Mouse (Mus musculus) embryonic fibroblast, embryonic 13.5 days (primary cell): ENCODE results near the gene Gosr2. TPM values are rescaled to one million over a fixed set of nuclear protein-coding genes. Genes with fewer than 3 reads are reported as not detected.

Experiments used
- H3K27ac ChIP-seq: 2 replicates; pipeline ENCODE4 v1.5.1; 2012; ENCODE audit warnings: low read length, control low read depth, inconsistent platforms; ENCODE audit not compliant: insufficient read depth
- H3K4me1 ChIP-seq: 2 replicates; pipeline ENCODE4 v1.6.1; 2011; ENCODE audit warnings: low read length; ENCODE audit not compliant: control insufficient read depth, insufficient read depth
- H3K4me3 ChIP-seq: 2 replicates; pipeline ENCODE4 v1.5.1; 2011; ENCODE audit warnings: mild to moderate bottlenecking, control low read depth, low read length; ENCODE audit not compliant: insufficient read depth
- CTCF ChIP-seq: IDR thresholded peaks from 2 replicates; pipeline ENCODE4 v1.5.1; 2011; ENCODE audit warnings: mild to moderate bottlenecking, control low read depth, low read length, moderate library complexity, borderline replicate concordance; ENCODE audit not compliant: insufficient read depth
- POLR2A ChIP-seq: IDR thresholded peaks from 2 replicates; pipeline ENCODE4 v1.6.1; 2011; ENCODE audit warnings: low read depth, mild to moderate bottlenecking, control low read depth, low read length, moderate library complexity
- polyA plus RNA-seq: library from polyadenylated mRNA; stranded (reverse); fragments of >200 nt; gene quantifications from 2 replicates; pipeline ENCODE4 v1.2.4, GENCODE M21; 2011; ENCODE audit warnings: low read depth; ENCODE audit not compliant: missing spikeins, insufficient read length

The Gosr2 gene
- polyA plus RNA-seq, 1 experiment = 110 TPM

- Histone ChIP-seq H3K4me1 (no peaks in the 10 kb centered on the region), H3K27ac (no peak overlapping the region), H3K4me3 (no peak overlapping the region)
- TF ChIP-seq POLR2A (no peak), CTCF (no peak)
Measured at GRCm38 (mm10) chr11:103722040-103722481, 24.4 kb upstream of the Gosr2 start.

DNA sequence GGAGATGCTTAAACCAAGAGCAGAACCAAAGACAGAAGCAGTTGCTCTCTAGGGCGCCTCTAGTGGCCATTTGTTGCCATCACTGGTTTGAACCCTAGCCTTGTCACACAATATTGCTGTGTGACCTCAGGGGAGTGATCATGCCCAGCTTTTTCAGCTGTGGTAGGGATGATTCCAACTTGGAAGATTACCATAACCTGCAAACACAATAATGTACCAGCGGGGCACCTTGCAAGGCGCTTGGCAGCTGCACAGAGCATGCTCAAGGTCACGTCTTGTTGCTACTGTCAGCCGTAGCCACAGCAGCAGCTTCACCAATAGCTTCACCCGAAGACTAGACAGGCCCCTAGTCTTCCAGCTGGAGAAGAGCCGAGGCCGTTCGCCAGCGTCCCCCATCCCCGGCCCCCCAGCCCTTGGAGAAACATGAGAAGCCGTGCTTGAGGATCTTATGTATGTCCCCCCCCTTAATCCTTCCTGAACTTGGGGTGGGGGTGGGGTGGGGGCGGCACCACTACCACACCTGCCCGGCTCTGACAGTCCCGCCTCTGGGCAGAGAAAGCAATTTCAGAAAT, 23.9 kb upstream of the Gosr2 start:
- TF ChIP-seq POLR2A = no peak
- no peak for TF ChIP-seq CTCF
- no peak overlapping the region for H3K27ac ChIP-seq
- H3K4me3 ChIP-seq = no peak overlapping the region
- no peaks in the 10 kb centered on the region for H3K4me1 ChIP-seq

DNA sequence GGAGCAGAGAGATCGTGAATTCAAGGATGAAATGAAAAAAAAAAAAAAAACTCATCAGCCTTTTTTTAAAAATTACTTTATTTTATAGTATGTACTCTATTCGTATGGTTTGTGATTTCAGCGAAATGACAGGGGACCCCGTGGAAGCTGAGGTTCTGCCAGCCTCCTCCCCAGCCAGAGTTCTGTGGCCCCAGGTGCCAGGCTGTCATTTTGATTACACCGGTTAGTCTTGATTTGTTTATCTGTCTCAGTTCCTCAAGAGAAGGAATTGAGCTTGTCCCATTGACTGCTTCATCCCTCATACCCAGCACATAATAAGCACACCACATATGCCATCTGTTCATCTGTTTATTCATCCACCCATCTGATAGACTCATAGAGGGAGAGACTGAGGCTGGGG, 21.7 kb upstream of the Gosr2 start:
- Histone ChIP-seq H3K4me3 (no peak overlapping the region), H3K4me1 (no peaks in the 10 kb centered on the region), H3K27ac (no peak overlapping the region)
- no peak for TF ChIP-seq CTCF
- TF ChIP-seq POLR2A = no peak

- Histone ChIP-seq H3K4me3 (no peak overlapping the region), H3K4me1 (no peaks in the 10 kb centered on the region), H3K27ac (no peak overlapping the region)
- TF ChIP-seq CTCF (no peak), POLR2A (no peak)
Measured at GRCm38 (mm10) chr11:103716971-103717370, 19.3 kb upstream of the Gosr2 start.

DNA sequence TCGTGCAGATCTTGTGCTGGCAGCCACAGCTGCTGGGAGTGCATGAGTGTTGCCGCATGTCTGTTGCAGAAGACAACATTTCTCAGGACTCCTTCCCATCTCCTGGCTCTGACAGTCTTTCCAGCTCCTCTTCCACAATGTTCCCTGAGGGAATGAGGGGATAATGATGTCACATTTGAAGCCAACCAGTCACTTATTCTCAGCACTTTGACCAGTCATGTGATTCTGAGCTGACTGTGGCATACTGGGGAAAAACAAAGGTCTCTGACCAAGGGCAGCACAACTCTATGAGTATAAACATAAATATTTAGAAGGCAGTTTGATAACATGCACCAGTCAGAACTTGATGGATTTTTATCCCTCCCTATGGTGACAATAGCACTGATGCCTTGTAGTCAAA, 16.4 kb upstream of the Gosr2 start:
- no peaks in the 10 kb centered on the region for H3K4me1 ChIP-seq
- H3K4me3 ChIP-seq = no peak overlapping the region
- TF ChIP-seq CTCF = no peak
- TF ChIP-seq POLR2A = no peak
- no peak overlapping the region for H3K27ac ChIP-seq

- H3K4me1 ChIP-seq = no peaks in the 10 kb centered on the region
- no peak for TF ChIP-seq POLR2A
- H3K4me3 ChIP-seq = no peak overlapping the region
- H3K27ac ChIP-seq = no peak overlapping the region
Measured at GRCm38 (mm10) chr11:103711851-103712587, 14.3 kb upstream of the Gosr2 start.

DNA sequence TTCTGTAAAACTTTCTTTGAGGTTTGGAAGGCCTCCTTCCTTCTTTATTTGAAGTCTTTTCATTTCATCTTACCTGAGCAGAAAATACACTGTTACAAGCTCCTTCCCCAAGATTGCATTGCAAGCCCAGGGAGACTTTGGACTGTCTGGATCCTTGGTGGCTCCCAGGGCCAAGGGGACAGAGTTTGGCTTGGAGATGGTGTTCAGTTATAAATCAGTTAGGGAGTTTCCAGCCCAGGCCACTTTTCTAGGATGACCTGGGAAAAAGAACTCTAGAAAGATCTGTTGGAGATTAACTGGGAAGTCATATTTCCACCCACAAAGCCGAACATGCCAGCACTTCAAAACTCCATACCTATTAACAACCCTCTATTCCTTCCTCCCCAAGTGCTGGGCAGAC, 12.3 kb upstream of the Gosr2 start:
- H3K4me1 ChIP-seq = no peaks in the 10 kb centered on the region
- no peak overlapping the region for H3K27ac ChIP-seq
- no peak overlapping the region for H3K4me3 ChIP-seq
- no peak for TF ChIP-seq CTCF
- TF ChIP-seq POLR2A = no peak

DNA sequence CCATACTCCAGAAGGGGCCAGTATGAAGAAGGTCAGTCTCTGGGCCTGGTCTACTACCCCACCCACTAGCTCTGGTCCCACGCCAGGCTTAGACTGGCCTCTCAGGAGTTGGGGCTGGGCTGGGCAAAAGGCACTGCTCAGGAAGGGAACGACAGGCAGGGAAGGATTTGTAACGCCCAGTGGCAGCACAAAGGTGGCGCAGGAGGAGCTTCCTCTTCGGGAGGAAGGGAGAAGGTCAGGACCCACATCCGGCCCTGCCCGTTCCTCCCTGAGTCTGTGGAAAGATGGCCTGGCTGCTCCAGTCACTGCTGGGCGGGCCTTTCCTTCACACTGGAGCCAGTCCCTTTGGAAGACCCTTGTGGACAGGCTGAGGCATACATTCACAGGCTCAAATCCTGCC, 9.3 kb upstream of the Gosr2 start:
- TF ChIP-seq POLR2A (no peak), CTCF (no peak)
- H3K4me3 ChIP-seq = no peak overlapping the region
- H3K27ac ChIP-seq = no peak overlapping the region
- H3K4me1 ChIP-seq = no peaks in the 10 kb centered on the region

DNA sequence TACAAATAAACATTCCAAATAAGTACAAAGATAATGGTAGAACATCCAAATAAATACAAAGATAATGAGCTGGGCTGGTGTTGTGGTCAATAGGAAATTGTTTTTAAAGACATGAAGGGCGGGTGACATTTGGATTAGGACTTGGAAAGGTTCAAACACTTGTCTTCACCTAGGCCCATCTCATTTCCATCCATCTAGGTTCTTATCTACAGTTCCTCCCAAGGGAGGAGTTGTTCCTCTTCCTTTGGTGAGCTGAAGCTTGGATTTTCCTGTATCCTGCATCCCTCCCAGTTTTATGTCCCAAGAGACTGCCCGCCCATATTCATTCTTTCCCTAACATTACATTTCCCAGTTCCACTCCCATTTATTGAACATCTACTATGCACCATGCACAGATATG, 528 bp upstream of the Gosr2 start:
- H3K4me3 ChIP-seq = peak overlapping the region; percentile 90
- H3K4me1 ChIP-seq = no peaks in the 10 kb centered on the region; the same call in 1 of the 2 replicates
- peak overlapping the region; percentile 98 for H3K27ac ChIP-seq
- TF ChIP-seq POLR2A = no peak
- TF ChIP-seq CTCF = no peak

- Histone ChIP-seq H3K4me3 (peak overlapping the region; percentile 90), H3K4me1 (no peaks in the 10 kb centered on the region; the same call in 1 of the 2 replicates), H3K27ac (peak overlapping the region; percentile 98)
- TF ChIP-seq POLR2A = no peak
- no peak for TF ChIP-seq CTCF
Measured at GRCm38 (mm10) chr11:103696851-103697564, 690 bp downstream of the Gosr2 start.
